Mouse (Mus musculus) small intestine, adult 2 months (tissue): ENCODE results near the gene Ablim2. TPM values are rescaled to one million over a fixed set of nuclear protein-coding genes. Genes with fewer than 3 reads are reported as not detected.

Experiments used
- H3K27ac ChIP-seq: fragments of 200-500 bp; 2 replicates; pipeline ENCODE4 v1.5.1; 2012; ENCODE audit warnings: low read depth, low read length, control low read depth, inconsistent platforms; ENCODE audit not compliant: insufficient read depth
- H3K27me3 ChIP-seq: fragments of 200-500 bp; 2 replicates; pipeline ENCODE4 v1.6.1; 2012; ENCODE audit warnings: mild to moderate bottlenecking, moderate library complexity, low read length, inconsistent platforms; ENCODE audit not compliant: control insufficient read depth, insufficient read depth
- H3K36me3 ChIP-seq: fragments of 200-500 bp; 2 replicates; pipeline ENCODE4 v1.6.1; 2012; ENCODE audit warnings: mild to moderate bottlenecking, low read length, control low read depth, inconsistent platforms; ENCODE audit not compliant: control insufficient read depth, insufficient read depth
- H3K4me1 ChIP-seq: fragments of 200-500 bp; 2 replicates; pipeline ENCODE4 v1.6.1; 2012; ENCODE audit warnings: low read length, inconsistent platforms, mixed read lengths; ENCODE audit not compliant: control insufficient read depth, insufficient read depth, insufficient read length
- H3K4me3 ChIP-seq: fragments of 200-500 bp; 2 replicates; pipeline ENCODE4 v1.5.1; 2012; ENCODE audit warnings: low read depth, mild to moderate bottlenecking, control low read depth, inconsistent platforms, low read length, moderate library complexity
- CTCF ChIP-seq: fragments of 200-500 bp; IDR thresholded peaks from 2 replicates; pipeline ENCODE4 v1.5.1; 2012; ENCODE audit warnings: low read depth, mild to moderate bottlenecking, control low read depth, inconsistent platforms, low read length, moderate library complexity, mixed read lengths; ENCODE audit not compliant: insufficient replicate concordance, insufficient read length; ENCODE audit errors: extremely low read depth
- POLR2A ChIP-seq: fragments of 200-500 bp; IDR thresholded peaks from 2 replicates; pipeline ENCODE4 v1.6.1; 2012; ENCODE audit warnings: low read depth, mild to moderate bottlenecking, control low read depth, inconsistent platforms, low read length, moderate library complexity
- WGBS: fragments of 180-500 bp; shearing (Covaris S2); methylation state at CpG from one replicate; pipeline ENCODE4 v1.1.7; 2018; 5-methylcytosine and 5-hydroxymethylcytosine counted together
- polyA plus RNA-seq: library from polyadenylated mRNA; depleted of rRNA; stranded (reverse); fragments of >200 nt; gene quantifications from 2 replicates; pipeline ENCODE4 v1.2.3, GENCODE M21; 2012; rRNA removed

Gene Ablim2
- polyA plus RNA-seq, 1 experiment = 9.1 TPM

DNA sequence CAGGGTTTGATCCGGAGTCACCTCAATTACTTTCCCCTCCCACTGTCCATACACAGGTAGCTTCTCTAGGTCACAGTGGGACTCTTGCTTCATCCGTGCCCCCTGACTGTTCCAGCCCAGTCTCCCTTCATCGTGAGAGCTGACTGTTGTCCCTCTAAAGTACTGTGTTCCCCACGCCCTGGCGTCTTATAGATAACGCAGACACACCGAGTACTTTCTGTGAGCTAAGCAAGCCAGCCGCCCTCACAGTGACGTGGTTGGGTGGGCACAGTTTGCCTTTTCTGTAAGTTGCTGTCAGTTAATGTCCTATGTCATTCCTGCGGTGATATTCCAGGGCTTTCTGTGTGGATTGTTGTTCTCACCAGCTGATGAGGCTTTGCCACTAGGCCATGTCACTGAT, 175.4 kb downstream of the Ablim2 start:
- Histone ChIP-seq H3K27ac (no peak overlapping the region), H3K27me3 (no peaks in the 10 kb centered on the region), H3K4me3 (no peak overlapping the region), H3K4me1 (peaks cover 10% of the 10 kb centered on the region; the same call in 1 of the 2 replicates), H3K36me3 (no peaks in the 10 kb centered on the region)
- no peak for TF ChIP-seq POLR2A
- TF ChIP-seq CTCF = no peak
- WGBS = 79% methylated on average over 10 of the region's 10 CpGs

Other genes with a start within 250 kb of the Ablim2 start
- gene Cpz, start 232.2 kb upstream of the Ablim2 start, polyA plus RNA-seq = 1.4 and 1.6 TPM in 2 replicates
- gene Trmt44, start 182.8 kb upstream of the Ablim2 start, polyA plus RNA-seq = 2.7 and 3.3 TPM in 2 replicates
- 24.7 and 36.0 TPM in 2 replicates for gene Acox3, start 174.8 kb upstream of the Ablim2 start, polyA plus RNA-seq
- gene Htra3, start 78.1 kb upstream of the Ablim2 start, polyA plus RNA-seq = 63.6 and 72.1 TPM in 2 replicates
- gene Sh3tc1, start 17.9 kb upstream of the Ablim2 start, polyA plus RNA-seq = 5.5 and 7.7 TPM in 2 replicates
- 2.3 and 3.0 TPM in 2 replicates for gene Afap1, start 135.4 kb downstream of the Ablim2 start, polyA plus RNA-seq